Mouse (Mus musculus) cerebellum, adult 11-12 months (tissue): ENCODE results near the gene Zfp493.
"Not testable (repeated sequence)": the region's sequence is repeated elsewhere in the genome, so short reads cannot be mapped to it uniquely, and the experiment has no call there.

ENCODE experiments used
- DNase-seq: peaks from one replicate; pipeline ENCODE4 v3.0.0; 2022

Zfp493 gene

DNA sequence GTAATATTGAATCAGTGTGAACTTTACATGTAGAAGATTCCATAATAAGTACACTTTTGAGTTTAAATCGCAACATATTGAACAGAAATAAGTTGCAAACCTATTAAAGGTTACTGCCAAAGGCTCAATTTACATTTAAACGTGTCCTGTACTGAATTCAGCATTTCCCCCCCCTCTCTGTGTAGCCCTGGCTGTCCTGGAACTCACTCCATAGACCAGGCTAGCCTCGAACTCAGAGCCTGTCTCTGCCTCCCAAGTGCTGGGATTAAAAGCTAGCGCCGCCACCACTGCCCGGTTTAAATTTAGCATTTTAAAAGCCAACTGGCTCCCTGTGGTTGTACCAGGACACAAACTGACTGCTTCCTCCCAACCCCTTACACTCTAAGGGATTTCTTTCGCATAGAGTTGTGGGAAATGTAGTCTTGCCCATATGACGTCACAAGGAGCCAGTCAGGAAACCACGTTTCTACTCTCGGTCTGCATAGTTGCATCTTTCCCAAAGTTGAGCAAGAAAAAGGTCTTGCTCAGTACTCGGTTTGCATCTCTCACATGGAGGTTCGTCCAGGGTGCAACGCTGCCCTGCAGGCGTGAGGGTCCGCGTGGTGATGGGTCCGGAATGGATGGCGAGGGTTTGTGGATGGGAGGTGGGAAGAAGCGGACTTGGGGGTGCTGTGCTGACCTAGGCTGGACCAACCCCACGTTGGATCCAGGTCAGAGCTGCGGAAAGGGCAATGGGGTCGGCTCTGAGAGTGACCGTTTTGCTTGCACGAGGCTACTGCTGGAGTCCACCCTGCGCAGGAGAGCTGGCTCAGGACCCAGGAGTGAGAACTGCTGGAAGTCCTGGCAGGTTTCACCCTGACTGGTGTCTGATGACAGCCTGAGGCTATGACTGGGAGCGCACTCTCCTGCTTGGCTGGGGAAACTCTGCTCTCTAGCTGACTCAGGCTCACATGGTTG lies at the start of gene Zfp493:
Gene Zfp493 (plus strand): TSS at position 429 of the 957 bp plus-strand sequence.
- peak; percentile 71 for DNase-seq

DNA sequence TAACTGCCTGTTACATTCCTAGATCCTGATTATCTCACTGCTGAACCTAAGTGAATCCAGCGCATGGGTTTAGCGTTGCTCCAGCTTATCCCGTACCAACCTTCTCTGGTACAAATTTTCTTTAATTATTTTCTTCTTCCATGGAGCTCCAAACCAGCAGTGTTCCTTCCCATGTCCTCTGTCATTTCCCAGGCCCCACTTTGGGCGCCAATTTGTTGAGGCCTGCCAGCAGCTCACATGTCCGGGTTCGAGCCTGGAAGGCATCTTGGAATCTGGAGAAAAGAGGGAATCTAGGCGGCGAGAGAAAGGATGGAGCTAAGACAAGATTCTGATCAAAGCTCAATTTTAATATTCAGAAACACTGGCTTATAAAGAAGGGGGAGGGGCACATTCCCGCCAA lies 45.1 kb upstream of the Zfp493 start:
- not testable (repeated sequence) for DNase-seq

DNA sequence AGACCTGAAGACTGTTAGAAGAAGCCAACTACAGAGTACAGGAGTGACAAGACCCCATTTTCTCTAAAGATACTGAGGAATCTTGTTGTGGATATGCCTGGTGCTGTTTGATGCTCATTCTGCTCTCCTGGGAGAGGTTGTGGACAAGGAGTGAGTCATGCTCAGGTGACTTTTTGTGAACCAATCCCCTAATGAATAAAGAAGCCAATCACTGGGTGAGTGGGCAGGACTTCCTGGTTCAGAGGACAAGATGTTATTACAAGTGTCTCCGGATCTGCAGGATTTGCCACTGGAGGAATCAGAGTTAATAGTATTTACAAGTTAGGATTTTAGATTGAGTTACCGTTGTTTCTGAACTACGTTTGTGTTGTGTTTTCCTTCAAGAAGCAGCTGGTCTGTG lies 36.6 kb upstream of the Zfp493 start:
- no peak for DNase-seq

DNA sequence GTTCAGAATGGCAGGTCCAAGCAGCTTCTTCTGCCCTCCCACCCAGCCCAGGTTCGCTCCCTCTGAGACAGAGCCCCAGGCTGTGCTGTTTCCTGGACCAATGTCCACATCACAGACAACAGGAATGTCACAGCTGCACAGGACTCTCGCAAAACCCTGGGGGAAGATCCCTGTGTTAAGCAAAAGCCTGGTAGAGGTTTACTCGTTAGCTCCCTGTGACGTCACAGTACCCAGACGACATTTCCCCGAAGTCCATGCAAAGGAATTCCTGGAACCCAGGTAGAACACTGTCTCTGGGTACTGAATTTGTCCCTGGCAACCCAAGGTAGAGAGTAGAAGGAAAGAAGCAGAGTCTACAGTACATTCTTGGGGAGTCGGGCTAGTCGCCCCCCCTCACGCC lies 35.6 kb upstream of the Zfp493 start:
- no peak for DNase-seq

DNA sequence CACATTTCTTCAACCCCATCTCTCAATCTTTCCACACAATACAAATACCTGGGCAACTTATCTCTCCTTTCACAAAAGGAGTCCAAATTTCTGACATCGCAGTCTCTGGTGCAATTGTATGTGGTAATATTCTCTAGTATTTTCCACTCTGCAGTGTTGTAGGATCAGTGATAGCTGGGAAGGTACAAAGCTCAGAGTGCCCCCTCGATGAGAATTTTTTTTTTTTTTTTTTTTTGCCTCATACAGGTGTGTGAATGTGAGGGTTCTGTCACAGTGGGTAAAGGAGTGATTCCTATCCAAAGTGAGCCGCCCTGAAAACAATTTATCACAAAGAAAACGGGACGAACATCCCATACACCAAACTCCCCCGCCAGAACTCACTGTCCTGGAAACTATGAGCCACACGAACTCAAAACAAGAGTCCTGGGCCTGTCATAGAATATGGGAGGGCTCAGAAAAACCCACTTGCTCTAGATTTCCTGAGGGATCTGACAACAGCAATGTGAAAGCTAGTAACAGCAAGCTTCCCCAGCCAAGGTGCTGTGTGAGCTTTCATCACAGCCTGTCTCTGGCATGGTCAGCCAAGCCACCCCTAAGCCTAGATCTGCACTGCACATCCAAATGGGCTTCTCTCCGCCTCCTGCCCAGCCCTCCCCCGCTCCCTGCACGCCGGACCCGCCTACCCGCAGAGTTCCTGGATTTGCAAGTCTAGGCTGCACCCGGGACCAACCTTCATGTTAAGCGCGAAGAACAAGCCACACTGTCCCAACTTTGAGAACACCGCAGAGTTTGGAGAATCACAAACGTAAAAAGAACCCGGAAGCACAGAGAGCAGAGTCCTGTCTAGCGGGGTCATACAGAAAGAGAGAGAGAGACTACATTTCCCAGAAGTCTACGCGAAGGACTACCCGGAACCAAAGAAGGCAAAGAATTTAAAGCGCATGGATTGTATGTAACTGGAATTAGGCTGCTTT lies 24.9 kb upstream of the Zfp493 start, which contains the start of gene Zfp85:
Gene Zfp85 (minus strand): TSS at position 896 of the 974 bp plus-strand sequence.
- DNase-seq: peak; percentile 67

DNA sequence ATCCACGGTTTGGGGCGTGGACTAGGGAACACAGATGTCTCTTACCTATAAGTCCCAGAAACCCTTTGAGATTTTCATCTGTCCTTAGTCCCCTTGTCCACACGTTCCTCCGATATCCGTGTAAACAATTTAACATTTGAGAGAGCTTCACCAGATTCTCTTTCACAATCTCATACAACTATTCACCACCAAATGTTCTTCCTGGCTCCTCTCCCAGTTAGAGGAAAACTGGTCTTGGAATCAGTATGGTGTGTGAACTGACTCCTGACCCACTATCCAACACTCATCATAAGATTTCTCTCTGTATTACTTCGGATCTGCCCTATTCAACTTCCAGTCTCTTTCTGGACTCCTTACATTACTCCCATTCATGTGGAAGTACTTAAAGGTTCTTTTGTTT lies 23.7 kb upstream of the Zfp493 start:
- no peak for DNase-seq

DNA sequence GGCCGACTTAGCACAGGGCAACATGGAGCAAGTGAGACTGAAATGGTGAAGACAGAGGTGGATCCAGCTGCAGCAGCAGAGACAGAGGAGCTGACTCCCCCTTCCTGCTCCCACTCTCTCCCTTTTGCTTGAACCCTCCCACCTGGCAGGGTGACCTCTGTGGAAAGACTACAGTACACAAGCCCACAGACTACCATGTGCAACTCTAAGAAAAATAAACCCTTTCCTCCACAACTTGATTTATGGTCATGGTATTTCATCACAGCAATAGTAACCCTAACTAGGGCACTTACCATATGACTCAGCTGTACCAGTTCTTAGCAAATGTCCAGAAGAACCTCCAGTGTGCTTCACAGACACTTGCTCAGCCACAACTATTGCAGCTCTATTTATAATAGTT lies 19.5 kb upstream of the Zfp493 start:
- DNase-seq: no peak

DNA sequence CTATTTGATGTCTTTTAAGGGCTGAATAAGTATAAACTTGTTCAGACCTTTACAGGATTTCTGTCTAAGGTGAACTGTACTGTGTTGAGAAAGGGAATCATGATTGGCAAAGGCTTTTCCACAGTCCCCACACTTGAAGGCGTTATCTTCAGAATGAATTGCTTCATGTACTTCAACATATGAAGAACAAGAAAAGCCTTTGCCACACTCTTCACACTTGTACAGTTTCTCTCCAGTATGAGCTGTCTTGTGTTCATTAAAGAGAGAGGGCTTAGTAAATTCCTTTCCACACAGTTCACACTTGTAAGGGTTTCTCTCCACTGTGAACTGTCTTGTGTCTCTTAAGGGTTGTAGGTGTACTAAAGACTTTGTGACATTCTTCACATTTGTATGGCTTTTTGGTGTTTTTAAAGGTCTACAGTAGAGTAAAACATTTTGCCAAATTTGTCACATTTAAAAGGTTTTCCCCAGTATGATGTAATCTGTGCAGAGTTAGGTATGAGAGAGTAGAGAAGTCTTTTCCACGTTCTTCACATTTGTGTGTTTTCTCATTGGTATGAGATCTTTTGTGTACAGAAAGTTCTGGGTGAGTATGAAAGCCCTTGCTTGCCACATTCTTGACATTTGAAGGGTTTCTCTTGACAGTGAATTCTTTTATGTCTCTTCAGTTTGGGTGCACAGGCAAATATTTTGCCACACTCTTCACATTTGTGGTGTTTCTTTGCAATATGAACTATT lies 16.3 kb upstream of the Zfp493 start:
- no peak for DNase-seq

DNA sequence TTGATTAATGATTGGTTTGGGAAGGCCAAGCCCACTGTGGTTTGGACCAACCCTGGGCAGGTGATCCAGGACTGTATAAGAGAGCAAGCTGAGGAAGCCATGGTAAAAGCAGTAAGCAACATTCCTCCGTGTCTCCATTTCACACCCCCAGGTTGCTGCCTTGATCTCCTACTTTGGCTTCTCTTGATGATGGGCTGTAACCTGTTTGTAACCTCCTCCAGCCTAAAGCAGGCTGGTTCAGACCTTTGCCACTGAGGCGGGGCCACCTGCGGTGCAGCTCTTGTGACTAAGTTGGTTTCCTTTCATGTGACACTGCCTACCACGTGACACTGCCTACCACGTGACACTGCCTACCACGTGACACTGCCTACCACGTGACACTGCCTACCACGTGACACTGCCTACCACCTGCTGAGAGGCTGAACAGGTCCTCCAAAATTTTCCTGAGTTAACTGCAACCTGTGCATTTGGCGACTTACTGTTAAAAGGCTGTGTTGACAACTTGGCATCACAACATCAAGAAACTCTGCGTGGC lies 12.5 kb downstream of the Zfp493 start:
- DNase-seq: no peak

DNA sequence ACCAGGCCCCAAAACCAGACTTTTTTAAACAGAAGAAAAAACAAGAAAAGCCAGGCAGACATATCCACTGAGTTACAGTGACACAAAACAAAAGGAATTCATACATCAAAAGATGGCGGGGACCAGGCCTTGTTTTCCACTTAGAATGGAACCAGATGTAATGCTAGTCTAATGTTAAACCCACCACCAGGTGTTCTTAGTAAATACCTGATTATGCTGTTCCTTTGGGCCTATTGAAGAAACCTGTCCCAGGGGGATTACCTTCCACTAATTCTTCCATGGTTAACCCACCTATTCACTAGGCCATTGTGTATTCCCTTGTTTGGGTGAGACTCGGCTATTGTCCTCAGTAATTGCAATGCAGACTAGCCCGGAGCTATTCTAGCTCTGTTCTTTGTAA lies 19.1 kb downstream of the Zfp493 start:
- DNase-seq: no peak

DNA sequence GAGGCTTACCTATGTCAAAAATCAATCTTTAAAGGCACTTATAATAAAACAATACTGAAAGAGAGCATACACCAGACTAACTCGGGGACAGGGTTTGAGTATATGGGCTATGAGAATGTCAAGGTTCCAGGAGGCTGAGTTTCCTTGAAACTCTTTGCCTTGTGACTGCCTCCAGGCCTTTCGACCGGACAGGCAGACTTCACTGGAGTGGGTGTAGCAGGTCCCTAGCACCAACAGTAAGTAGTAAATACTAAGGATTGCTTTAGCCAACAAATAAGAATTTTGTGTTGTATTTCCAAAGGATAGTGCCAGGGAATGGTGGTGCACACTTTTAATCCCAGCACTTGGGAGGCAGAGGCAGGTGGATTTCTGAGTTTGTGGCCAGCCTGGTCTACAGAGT lies 19.7 kb downstream of the Zfp493 start:
- not testable (repeated sequence) for DNase-seq

DNA sequence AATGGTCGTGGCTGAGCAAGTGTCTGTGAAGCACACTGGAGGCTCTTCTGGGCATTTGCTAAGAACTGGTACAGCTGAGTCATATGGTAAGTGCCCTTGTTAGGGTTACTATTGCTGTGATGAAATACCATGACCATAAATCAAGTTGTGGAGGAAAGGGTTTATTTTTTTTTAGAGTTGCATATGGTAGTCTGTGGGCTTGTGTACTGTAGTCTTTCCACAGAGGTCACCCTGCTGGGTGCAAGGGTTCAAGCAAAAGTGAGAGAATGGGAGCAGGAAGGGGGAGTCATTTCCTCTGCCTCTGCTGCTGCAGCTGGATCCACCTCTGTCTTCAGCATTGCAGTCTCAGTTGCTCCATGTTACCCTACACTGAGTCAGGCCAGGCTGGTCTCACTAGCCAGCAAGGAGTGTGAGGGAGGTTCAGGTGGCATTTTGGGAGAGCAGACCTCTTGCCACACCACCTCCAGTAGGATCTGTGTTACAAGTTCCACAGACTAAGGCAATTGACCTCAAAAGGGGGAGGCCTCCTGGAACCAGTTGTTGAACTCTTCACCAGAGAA lies 32.2 kb downstream of the Zfp493 start:
- DNase-seq: no peak

DNA sequence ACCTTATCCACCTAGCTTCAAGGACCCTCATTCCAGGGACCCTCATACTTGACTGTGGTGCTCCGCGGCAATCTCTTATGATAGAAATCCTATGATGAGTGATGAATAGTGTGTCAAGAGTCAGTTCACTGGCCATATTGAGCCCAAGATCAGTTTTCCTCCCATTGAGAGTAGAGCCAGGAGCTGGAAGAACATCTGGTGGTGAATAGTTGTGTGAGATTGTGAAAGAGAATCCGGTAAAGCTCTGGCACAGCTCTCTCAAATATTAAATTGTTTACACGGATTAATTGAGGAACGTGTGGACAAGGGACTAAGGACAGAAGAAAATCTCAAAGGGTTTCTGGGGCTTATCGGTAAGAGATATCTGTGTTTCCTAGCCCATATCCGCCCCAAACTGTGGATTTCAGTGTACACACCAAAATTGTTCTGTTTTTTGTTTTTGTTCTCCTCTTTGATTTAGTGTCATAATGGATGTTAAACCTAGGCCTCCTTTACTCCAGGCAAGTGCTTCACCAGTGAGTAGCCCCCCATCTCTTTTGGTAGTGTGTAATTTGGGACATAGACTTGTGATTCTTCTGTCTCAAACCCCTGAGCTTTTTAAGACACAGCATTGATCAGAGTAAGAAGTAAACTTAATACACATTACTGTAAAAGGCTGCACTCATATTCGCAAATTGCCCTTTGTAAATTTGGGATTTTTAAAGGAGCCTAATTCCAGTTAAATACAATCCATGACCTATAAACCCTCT lies 33.6 kb downstream of the Zfp493 start:
- peak; percentile 24 for DNase-seq

DNA sequence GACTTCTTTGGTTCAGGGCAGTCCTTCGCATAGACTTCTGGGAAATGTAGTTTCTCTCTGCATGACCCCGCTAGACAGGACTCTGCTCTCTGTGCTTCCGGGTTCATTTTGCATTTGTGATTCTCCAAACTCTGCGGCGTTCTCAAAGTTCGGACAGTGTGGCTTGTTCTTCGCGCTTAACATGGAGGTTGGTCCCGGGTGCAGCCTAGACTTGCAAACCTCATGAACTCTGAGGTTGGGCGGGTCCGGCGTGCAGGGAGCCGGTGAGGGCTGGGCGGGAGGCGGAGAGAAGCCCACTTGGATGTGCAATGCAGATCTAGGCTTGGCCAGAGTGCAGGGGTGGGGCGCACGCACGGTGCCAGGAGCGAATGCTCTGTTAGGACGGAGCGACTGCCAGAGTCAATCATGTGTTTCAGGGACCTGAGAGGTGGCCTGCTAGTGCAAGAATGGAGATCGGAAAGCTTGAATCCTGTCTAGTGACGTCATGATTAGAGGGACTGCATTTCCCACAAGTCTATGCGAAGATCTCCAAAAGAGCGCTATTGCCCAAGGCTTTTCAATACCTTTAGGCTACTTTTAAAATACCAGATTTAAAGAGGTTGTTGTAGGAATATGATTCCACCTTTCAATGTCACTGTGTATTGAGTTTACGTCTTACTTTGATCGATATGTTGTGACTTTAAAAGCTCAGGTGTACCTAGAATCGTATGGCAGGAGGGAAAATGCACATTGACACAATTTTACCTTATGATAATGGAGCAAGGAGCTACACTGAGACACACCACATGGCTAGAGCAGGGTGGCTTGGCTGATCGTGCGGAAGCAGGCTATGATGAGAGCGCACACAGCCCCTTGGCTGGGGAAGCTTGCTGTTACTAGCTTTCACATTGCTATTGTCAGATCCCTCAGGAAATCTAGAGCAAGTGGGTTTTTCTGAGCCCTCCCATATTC lies 34.5 kb downstream of the Zfp493 start, which contains the start of gene Zfp273:
Gene Zfp273 (plus strand): TSS at position 31 of the 951 bp plus-strand sequence.
- peak; percentile 84 for DNase-seq

DNA sequence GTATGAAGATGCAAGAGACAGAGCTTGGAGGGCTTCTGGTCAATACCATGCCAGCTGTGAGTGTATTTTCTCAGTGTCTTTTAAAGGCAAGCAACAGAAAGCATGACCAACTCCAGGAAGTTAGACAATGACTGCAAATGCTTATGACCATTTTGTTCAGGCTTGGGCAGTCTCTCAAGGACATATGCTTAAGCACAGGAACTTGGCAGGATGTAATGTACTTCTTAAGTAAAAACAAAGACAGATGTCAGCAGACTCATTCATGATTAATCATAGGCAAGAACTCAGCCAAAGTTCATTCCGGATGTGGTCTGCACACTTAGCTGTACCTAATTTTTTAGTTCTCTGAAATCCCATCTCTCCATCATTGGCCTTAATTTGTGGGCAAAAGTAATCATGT lies 39.1 kb downstream of the Zfp493 start:
- DNase-seq: no peak

DNA sequence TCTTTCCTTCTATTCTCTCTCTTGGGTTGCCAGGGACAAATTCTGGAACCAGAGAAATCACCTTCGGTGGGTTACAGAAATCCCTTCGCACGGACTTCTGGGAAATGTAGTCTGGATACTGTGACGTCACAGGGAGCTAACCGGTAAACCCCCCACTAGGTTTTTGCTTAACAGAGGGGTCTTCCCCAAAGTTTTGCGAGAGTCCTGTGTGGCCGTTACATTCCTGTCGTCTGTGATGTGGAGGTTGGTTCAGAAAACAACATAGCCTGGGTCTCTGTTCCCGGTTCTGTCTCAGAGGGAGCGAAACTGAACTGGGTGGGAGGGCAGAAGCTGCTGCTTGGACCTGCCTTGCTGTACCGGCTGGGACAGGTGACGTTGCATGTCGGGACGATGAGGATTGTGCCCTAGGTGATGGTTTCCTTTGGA lies 51.4 kb downstream of the Zfp493 start, which contains the start of gene Gm10037:
Gene Gm10037 (plus strand): TSS at position 196 of the 426 bp plus-strand sequence.
- peak; percentile 65 for DNase-seq

DNA sequence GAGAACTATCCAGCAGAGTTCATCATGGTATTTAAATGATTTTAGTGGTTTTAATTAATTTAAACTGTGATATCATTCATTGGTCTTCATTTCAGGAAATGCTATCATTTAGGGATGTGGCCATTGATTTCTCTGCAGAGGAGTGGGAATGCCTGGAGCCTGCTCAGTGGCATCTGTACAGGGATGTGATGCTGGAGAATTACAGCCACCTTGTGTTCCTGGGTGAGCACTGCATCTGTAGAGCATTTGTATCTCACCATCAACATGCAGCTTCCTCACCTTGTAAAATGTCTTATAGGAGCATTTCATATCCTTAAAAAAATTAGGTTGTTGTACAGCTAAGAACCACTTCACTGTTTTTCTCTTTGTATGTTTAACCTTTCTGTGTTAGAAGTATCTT lies 53.6 kb downstream of the Zfp493 start:
- DNase-seq: not testable (repeated sequence)
